Mouse (Mus musculus) testis, adult 2 months (tissue): ENCODE results near the gene B4galt1.

Source experiments
- CTCF ChIP-seq: fragments of 200-500 bp; IDR thresholded peaks from 2 replicates; pipeline ENCODE4 v1.5.1; 2012; ENCODE audit warnings: low read depth, mild to moderate bottlenecking, inconsistent platforms, low read length, moderate library complexity; ENCODE audit not compliant: control insufficient read depth, insufficient read depth, insufficient replicate concordance
- POLR2A ChIP-seq: fragments of 200-500 bp; IDR thresholded peaks from 2 replicates; pipeline ENCODE4 v1.6.1; 2012; ENCODE audit warnings: low read depth, mild to moderate bottlenecking, inconsistent platforms, low read length, moderate library complexity; ENCODE audit not compliant: control insufficient read depth

- TF ChIP-seq CTCF, result no peak
- TF ChIP-seq POLR2A, result no peak
Measured at GRCm38 (mm10) chr4:40777116-40777515, 76.7 kb downstream of the B4galt1 start.
